Mouse (Mus musculus) small intestine, adult 2 months (tissue): ENCODE data around the gene Cdh6. TPM values are rescaled to one million over a fixed set of nuclear protein-coding genes. Genes with fewer than 3 reads are reported as not detected.

ENCODE experiments used
- H3K27ac ChIP-seq: fragments of 200-500 bp; 2 replicates; pipeline ENCODE4 v1.5.1; 2012; ENCODE audit warnings: low read depth, low read length, control low read depth, inconsistent platforms; ENCODE audit not compliant: insufficient read depth
- H3K27me3 ChIP-seq: fragments of 200-500 bp; 2 replicates; pipeline ENCODE4 v1.6.1; 2012; ENCODE audit warnings: mild to moderate bottlenecking, moderate library complexity, low read length, inconsistent platforms; ENCODE audit not compliant: control insufficient read depth, insufficient read depth
- H3K36me3 ChIP-seq: fragments of 200-500 bp; 2 replicates; pipeline ENCODE4 v1.6.1; 2012; ENCODE audit warnings: mild to moderate bottlenecking, low read length, control low read depth, inconsistent platforms; ENCODE audit not compliant: control insufficient read depth, insufficient read depth
- H3K4me1 ChIP-seq: fragments of 200-500 bp; 2 replicates; pipeline ENCODE4 v1.6.1; 2012; ENCODE audit warnings: low read length, inconsistent platforms, mixed read lengths; ENCODE audit not compliant: control insufficient read depth, insufficient read depth, insufficient read length
- H3K4me3 ChIP-seq: fragments of 200-500 bp; 2 replicates; pipeline ENCODE4 v1.5.1; 2012; ENCODE audit warnings: low read depth, mild to moderate bottlenecking, control low read depth, inconsistent platforms, low read length, moderate library complexity
- CTCF ChIP-seq: fragments of 200-500 bp; IDR thresholded peaks from 2 replicates; pipeline ENCODE4 v1.5.1; 2012; ENCODE audit warnings: low read depth, mild to moderate bottlenecking, control low read depth, inconsistent platforms, low read length, moderate library complexity, mixed read lengths; ENCODE audit not compliant: insufficient replicate concordance, insufficient read length; ENCODE audit errors: extremely low read depth
- POLR2A ChIP-seq: fragments of 200-500 bp; IDR thresholded peaks from 2 replicates; pipeline ENCODE4 v1.6.1; 2012; ENCODE audit warnings: low read depth, mild to moderate bottlenecking, control low read depth, inconsistent platforms, low read length, moderate library complexity
- WGBS: fragments of 180-500 bp; shearing (Covaris S2); methylation state at CpG from one replicate; pipeline ENCODE4 v1.1.7; 2018; 5-methylcytosine and 5-hydroxymethylcytosine counted together
- polyA plus RNA-seq: library from polyadenylated mRNA; depleted of rRNA; stranded (reverse); fragments of >200 nt; gene quantifications from 2 replicates; pipeline ENCODE4 v1.2.3, GENCODE M21; 2012

Cdh6 gene
- polyA plus RNA-seq, 1 experiment: 0.14 TPM

GRCm38 (mm10) chr15:13196237-13196636 is 22.8 kb upstream of the Cdh6 start:
- no peak overlapping the region for H3K4me3 ChIP-seq
- H3K27me3 ChIP-seq: no peaks in the 10 kb centered on the region
- WGBS: 66% methylated on average over 1 of the region's 1 CpGs
- TF ChIP-seq CTCF (no peak), POLR2A (no peak)
- H3K36me3 ChIP-seq: no peaks in the 10 kb centered on the region
- H3K27ac ChIP-seq: no peak overlapping the region
- no peaks in the 10 kb centered on the region for H3K4me1 ChIP-seq

- Histone ChIP-seq H3K4me1 (no peaks in the 10 kb centered on the region), H3K27ac (no peak overlapping the region), H3K27me3 (no peaks in the 10 kb centered on the region), H3K36me3 (no peaks in the 10 kb centered on the region), H3K4me3 (no peak overlapping the region)
- TF ChIP-seq POLR2A: no peak
- no peak for TF ChIP-seq CTCF
Observed at GRCm38 (mm10) chr15:13194048-13194447, 20.6 kb upstream of the Cdh6 start.

GRCm38 (mm10) chr15:13193076-13193475 is 19.6 kb upstream of the Cdh6 start:
- 74% methylated on average over 11 of the region's 11 CpGs for WGBS
- TF ChIP-seq CTCF (no peak), POLR2A (no peak)
- no peaks in the 10 kb centered on the region for H3K36me3 ChIP-seq
- no peaks in the 10 kb centered on the region for H3K4me1 ChIP-seq
- no peak overlapping the region for H3K4me3 ChIP-seq
- H3K27ac ChIP-seq: no peak overlapping the region
- H3K27me3 ChIP-seq: no peaks in the 10 kb centered on the region

GRCm38 (mm10) chr15:13183661-13184060 is 10.2 kb upstream of the Cdh6 start:
- 89% methylated on average over 5 of the region's 5 CpGs for WGBS
- no peaks in the 10 kb centered on the region for H3K27me3 ChIP-seq

GRCm38 (mm10) chr15:13181430-13181829 is 8.0 kb upstream of the Cdh6 start:
- Histone ChIP-seq H3K27ac (no peak overlapping the region), H3K27me3 (no peaks in the 10 kb centered on the region), H3K4me3 (no peak overlapping the region), H3K36me3 (no peaks in the 10 kb centered on the region), H3K4me1 (no peaks in the 10 kb centered on the region)
- TF ChIP-seq CTCF (no peak), POLR2A (no peak)
- 82% methylated on average over 8 of the region's 8 CpGs for WGBS

More at GRCm38 (mm10) chr15:13183661-13184060, 10.2 kb upstream of the Cdh6 start:
- no peak overlapping the region for H3K4me3 ChIP-seq
- no peaks in the 10 kb centered on the region for H3K36me3 ChIP-seq
- H3K27ac ChIP-seq: no peak overlapping the region
- no peak for TF ChIP-seq CTCF
- TF ChIP-seq POLR2A: no peak
- H3K4me1 ChIP-seq: no peaks in the 10 kb centered on the region

GRCm38 (mm10) chr15:13181014-13181413 is 7.5 kb upstream of the Cdh6 start:
- H3K36me3 ChIP-seq: no peaks in the 10 kb centered on the region
- no peak overlapping the region for H3K4me3 ChIP-seq
- TF ChIP-seq CTCF (no peak), POLR2A (no peak)
- no peaks in the 10 kb centered on the region for H3K27me3 ChIP-seq
- no peak overlapping the region for H3K27ac ChIP-seq
- no peaks in the 10 kb centered on the region for H3K4me1 ChIP-seq
- 42% methylated on average over 4 of the region's 4 CpGs for WGBS

- no peak for TF ChIP-seq POLR2A
- no peak for TF ChIP-seq CTCF
- H3K4me1 ChIP-seq: no peaks in the 10 kb centered on the region
- 38% methylated on average over 9 of the region's 9 CpGs for WGBS
- H3K27ac ChIP-seq: no peak overlapping the region
- H3K4me3 ChIP-seq: no peak overlapping the region
- peaks cover 7% of the 10 kb centered on the region for H3K27me3 ChIP-seq
- no peaks in the 10 kb centered on the region for H3K36me3 ChIP-seq
Observed at GRCm38 (mm10) chr15:13175978-13176377, 2.5 kb upstream of the Cdh6 start.

- TF ChIP-seq POLR2A: no peak
- no peak for TF ChIP-seq CTCF
- no peak overlapping the region for H3K27ac ChIP-seq
- H3K36me3 ChIP-seq: no peaks in the 10 kb centered on the region
- 35% methylated on average over 6 of the region's 6 CpGs for WGBS
- no peaks in the 10 kb centered on the region for H3K4me1 ChIP-seq
- no peak overlapping the region for H3K4me3 ChIP-seq
- peaks cover 7% of the 10 kb centered on the region for H3K27me3 ChIP-seq
Observed at GRCm38 (mm10) chr15:13174618-13174980, 1.1 kb upstream of the Cdh6 start.
